Mouse (Mus musculus): ENCODE data around the gene Wipi1. TPM values are rescaled to one million over a fixed set of nuclear protein-coding genes. Genes with fewer than 3 reads are reported as not detected.

The Wipi1 gene
- polyA plus RNA-seq, 1 experiment from 2014 or later = 9.9 TPM

DNA sequence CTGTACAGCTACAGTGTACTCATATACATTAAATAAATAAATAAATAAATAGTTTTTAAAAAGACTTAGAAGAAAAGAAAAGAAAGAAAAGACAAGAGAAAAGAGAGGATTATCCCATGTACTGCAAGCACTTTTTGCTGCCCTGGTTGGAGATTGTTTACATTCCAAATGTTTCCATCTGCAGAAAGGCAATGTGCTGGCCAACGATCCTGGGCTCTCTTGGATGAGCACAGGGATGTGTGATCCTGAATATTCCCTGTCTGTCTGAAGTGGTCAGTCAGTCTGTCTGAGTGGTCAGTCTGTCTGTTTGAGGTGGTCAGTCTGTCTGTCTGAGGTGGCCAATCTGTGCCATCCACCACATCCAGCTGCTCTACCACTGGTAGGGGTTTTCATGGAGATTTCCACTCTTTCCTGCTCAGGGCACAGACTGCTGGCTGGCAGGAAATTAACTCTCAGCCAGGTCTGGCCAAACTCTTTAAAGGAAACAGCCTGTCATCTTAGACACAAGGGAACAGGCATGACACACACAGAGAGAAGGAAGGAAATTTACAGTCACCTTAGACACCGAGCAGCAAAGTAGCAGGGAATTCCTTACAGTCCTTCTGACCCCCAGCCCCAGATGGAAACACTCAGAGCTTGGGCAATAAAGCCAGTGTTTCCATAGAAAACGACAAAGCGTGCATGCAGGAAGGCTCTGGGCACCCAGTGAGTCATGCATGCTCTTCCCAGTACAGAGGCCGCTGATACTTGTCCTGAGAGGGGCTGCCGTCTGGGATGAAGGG is 18.4 kb downstream of the Wipi1 start:
- H3K4me1 ChIP-seq (ENCODE audit: control insufficient read depth, insufficient read depth, low read length) = no peaks in the 10 kb centered on the region
- no peak overlapping the region for H3K27ac ChIP-seq (replicated peaks; ENCODE audit: low read depth, low read length)
- H3K9me3 ChIP-seq (ENCODE audit: control insufficient read depth, low read length) = no peaks in the 10 kb centered on the region
- no peak overlapping the region for H3K4me2 ChIP-seq (ENCODE audit: low read length)
- no peak overlapping the region for H3K9ac ChIP-seq (replicated peaks; ENCODE audit: low read length)
- no peak overlapping the region for H3K4me3 ChIP-seq (replicated peaks; ENCODE audit: low read depth, low read length)
- no peak for DNase-seq
- ATAC-seq (ENCODE audit: low FRiP score, low TSS enrichment) = no peak
- H3K27me3 ChIP-seq (ENCODE audit: control insufficient read depth, insufficient read depth, low read length) = no peaks in the 10 kb centered on the region
- H3K36me3 ChIP-seq (ENCODE audit: control insufficient read depth, insufficient read depth, low read length) = no peaks in the 10 kb centered on the region
- WGBS = 83% methylated on average over 6 of the region's 6 CpGs

GRCm38 (mm10) chr11:109591511-109591910 is 20.3 kb downstream of the Wipi1 start:
- 85% methylated on average over 4 of the region's 4 CpGs for WGBS
- Histone ChIP-seq H3K4me2 (ENCODE audit: low read length) (no peak overlapping the region), H3K9me3 (ENCODE audit: control insufficient read depth, low read length) (no peaks in the 10 kb centered on the region), H3K36me3 (ENCODE audit: control insufficient read depth, insufficient read depth, low read length) (no peaks in the 10 kb centered on the region), H3K4me1 (ENCODE audit: control insufficient read depth, insufficient read depth, low read length) (no peaks in the 10 kb centered on the region), H3K27ac (replicated peaks; ENCODE audit: low read depth, low read length) (no peak overlapping the region), H3K27me3 (ENCODE audit: control insufficient read depth, insufficient read depth, low read length) (no peaks in the 10 kb centered on the region), H3K9ac (replicated peaks; ENCODE audit: low read length) (no peak overlapping the region), H3K4me3 (replicated peaks; ENCODE audit: low read depth, low read length) (no peak overlapping the region)
- ATAC-seq (ENCODE audit: low FRiP score, low TSS enrichment) = no peak
- DNase-seq = no peak

DNA sequence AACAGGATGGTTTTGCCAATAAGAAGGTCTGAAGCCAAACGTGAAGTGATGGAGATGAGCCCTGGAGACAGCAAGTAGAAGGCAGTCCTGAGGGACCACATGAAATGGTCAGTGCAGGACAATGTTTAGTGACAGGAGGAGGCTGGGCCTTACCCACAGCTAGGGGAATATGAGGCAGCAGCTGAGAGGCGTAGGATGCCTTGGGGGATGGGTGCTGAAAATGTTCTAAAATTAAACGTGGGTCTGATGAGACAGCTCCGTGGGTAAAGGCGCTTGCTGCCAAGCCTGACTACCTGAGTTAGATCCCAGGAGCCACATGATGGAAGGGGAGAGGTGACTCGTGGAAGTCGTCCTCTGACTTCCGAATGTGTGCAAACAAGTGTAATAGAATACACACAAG is 21.8 kb downstream of the Wipi1 start:
- ATAC-seq (ENCODE audit: low FRiP score, low TSS enrichment) (no peak), DNase-seq (no peak)
- WGBS = 89% methylated on average over 8 of the region's 8 CpGs
- Histone ChIP-seq H3K4me2 (ENCODE audit: low read length) (no peak overlapping the region), H3K27ac (replicated peaks; ENCODE audit: low read depth, low read length) (no peak overlapping the region), H3K4me1 (ENCODE audit: control insufficient read depth, insufficient read depth, low read length) (no peaks in the 10 kb centered on the region), H3K36me3 (ENCODE audit: control insufficient read depth, insufficient read depth, low read length) (no peaks in the 10 kb centered on the region), H3K9ac (replicated peaks; ENCODE audit: low read length) (no peak overlapping the region), H3K27me3 (ENCODE audit: control insufficient read depth, insufficient read depth, low read length) (no peaks in the 10 kb centered on the region), H3K4me3 (replicated peaks; ENCODE audit: low read depth, low read length) (no peak overlapping the region), H3K9me3 (ENCODE audit: control insufficient read depth, low read length) (no peaks in the 10 kb centered on the region)

DNA sequence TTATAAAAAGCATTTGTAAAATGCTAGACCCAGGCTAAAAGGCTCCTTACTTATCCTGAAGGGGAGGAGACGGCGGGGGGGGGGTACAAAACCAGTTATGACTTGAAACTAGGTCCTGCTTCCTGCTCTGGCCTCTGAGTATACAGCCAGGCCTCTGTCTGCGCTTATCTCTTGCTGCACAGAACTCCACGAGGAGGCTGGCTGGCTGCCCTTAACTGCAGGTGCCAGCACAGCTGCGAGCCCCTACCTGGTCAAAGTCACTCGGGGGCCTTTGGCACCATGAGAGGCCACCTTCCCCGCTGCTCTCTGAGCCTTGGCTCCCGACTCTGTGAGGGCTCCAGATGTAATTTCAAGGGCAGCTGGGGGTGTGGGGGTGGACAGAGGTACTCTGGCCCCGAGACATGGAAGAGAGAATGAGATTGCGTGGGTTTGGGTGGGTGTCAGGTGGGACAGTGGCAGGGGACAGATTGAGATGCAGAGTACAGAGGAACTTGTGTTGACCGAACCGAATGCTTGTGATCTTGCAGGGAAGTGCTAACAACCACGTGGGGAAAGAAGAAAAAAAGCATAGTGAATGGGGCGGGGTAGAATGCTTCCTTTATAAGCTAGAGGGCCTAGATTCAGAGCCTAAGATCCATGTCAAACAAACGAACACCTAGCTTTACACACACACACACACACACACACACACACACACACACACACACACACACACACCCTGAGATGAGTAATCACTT is 24.0 kb downstream of the Wipi1 start:
- no peaks in the 10 kb centered on the region for H3K27me3 ChIP-seq (ENCODE audit: control insufficient read depth, insufficient read depth, low read length)
- H3K9ac ChIP-seq (replicated peaks; ENCODE audit: low read length) = no peak overlapping the region
- H3K9me3 ChIP-seq (ENCODE audit: control insufficient read depth, low read length) = no peaks in the 10 kb centered on the region
- no peak overlapping the region for H3K4me3 ChIP-seq (replicated peaks; ENCODE audit: low read depth, low read length)
- no peak overlapping the region for H3K27ac ChIP-seq (replicated peaks; ENCODE audit: low read depth, low read length)
- H3K4me1 ChIP-seq (ENCODE audit: control insufficient read depth, insufficient read depth, low read length) = no peaks in the 10 kb centered on the region
- WGBS = 80% methylated on average over 15 of the region's 15 CpGs
- no peak for DNase-seq
- H3K4me2 ChIP-seq (ENCODE audit: low read length) = no peak overlapping the region
- ATAC-seq (ENCODE audit: low FRiP score, low TSS enrichment) = no peak
- no peaks in the 10 kb centered on the region for H3K36me3 ChIP-seq (ENCODE audit: control insufficient read depth, insufficient read depth, low read length)

GRCm38 (mm10) chr11:109587019-109587418 is 24.7 kb downstream of the Wipi1 start:
- Histone ChIP-seq H3K9ac (replicated peaks; ENCODE audit: low read length) (no peak overlapping the region), H3K4me1 (ENCODE audit: control insufficient read depth, insufficient read depth, low read length) (no peaks in the 10 kb centered on the region), H3K4me2 (ENCODE audit: low read length) (no peak overlapping the region), H3K4me3 (replicated peaks; ENCODE audit: low read depth, low read length) (no peak overlapping the region), H3K27ac (replicated peaks; ENCODE audit: low read depth, low read length) (no peak overlapping the region), H3K9me3 (ENCODE audit: control insufficient read depth, low read length) (no peaks in the 10 kb centered on the region), H3K36me3 (ENCODE audit: control insufficient read depth, insufficient read depth, low read length) (no peaks in the 10 kb centered on the region), H3K27me3 (ENCODE audit: control insufficient read depth, insufficient read depth, low read length) (no peaks in the 10 kb centered on the region)
- DNase-seq (no peak), ATAC-seq (ENCODE audit: low FRiP score, low TSS enrichment) (no peak)
- 66% methylated on average over 13 of the region's 13 CpGs for WGBS

GRCm38 (mm10) chr11:109586424-109586823 is 25.3 kb downstream of the Wipi1 start:
- no peaks in the 10 kb centered on the region for H3K9me3 ChIP-seq (ENCODE audit: control insufficient read depth, low read length)
- H3K36me3 ChIP-seq (ENCODE audit: control insufficient read depth, insufficient read depth, low read length) = no peaks in the 10 kb centered on the region
- WGBS = 90% methylated on average over 2 of the region's 2 CpGs
- no peak overlapping the region for H3K4me3 ChIP-seq (replicated peaks; ENCODE audit: low read depth, low read length)
- ATAC-seq (ENCODE audit: low FRiP score, low TSS enrichment) (no peak), DNase-seq (no peak)
- H3K4me1 ChIP-seq (ENCODE audit: control insufficient read depth, insufficient read depth, low read length) = no peaks in the 10 kb centered on the region
- H3K27ac ChIP-seq (replicated peaks; ENCODE audit: low read depth, low read length) = no peak overlapping the region
- H3K9ac ChIP-seq (replicated peaks; ENCODE audit: low read length) = no peak overlapping the region
- no peaks in the 10 kb centered on the region for H3K27me3 ChIP-seq (ENCODE audit: control insufficient read depth, insufficient read depth, low read length)
- no peak overlapping the region for H3K4me2 ChIP-seq (ENCODE audit: low read length)

GRCm38 (mm10) chr11:109584843-109585713 is 26.7 kb downstream of the Wipi1 start:
- ATAC-seq (ENCODE audit: low FRiP score, low TSS enrichment) (0 out of 2 replicates have a peak, but pooled peaks have one; percentile 48), DNase-seq (peak; percentile 90)
- WGBS = 45% methylated on average over 11 of the region's 11 CpGs

GRCm38 (mm10) chr11:109583986-109584385 is 27.8 kb downstream of the Wipi1 start:
- no peak overlapping the region for H3K27ac ChIP-seq (replicated peaks; ENCODE audit: low read depth, low read length)
- H3K27me3 ChIP-seq (ENCODE audit: control insufficient read depth, insufficient read depth, low read length) = no peaks in the 10 kb centered on the region
- WGBS = 80% methylated on average over 14 of the region's 14 CpGs
- DNase-seq (no peak), ATAC-seq (ENCODE audit: low FRiP score, low TSS enrichment) (no peak)
- no peak overlapping the region for H3K9ac ChIP-seq (replicated peaks; ENCODE audit: low read length)
- H3K9me3 ChIP-seq (ENCODE audit: control insufficient read depth, low read length) = no peaks in the 10 kb centered on the region
- H3K4me3 ChIP-seq (replicated peaks; ENCODE audit: low read depth, low read length) = no peak overlapping the region
- no peaks in the 10 kb centered on the region for H3K36me3 ChIP-seq (ENCODE audit: control insufficient read depth, insufficient read depth, low read length)
- H3K4me1 ChIP-seq (ENCODE audit: control insufficient read depth, insufficient read depth, low read length) = no peaks in the 10 kb centered on the region
- H3K4me2 ChIP-seq (ENCODE audit: low read length) = no peak overlapping the region

More at GRCm38 (mm10) chr11:109584843-109585713, 26.7 kb downstream of the Wipi1 start:
- Histone ChIP-seq H3K4me1 (ENCODE audit: control insufficient read depth, insufficient read depth, low read length) (no peaks in the 10 kb centered on the region), H3K27me3 (ENCODE audit: control insufficient read depth, insufficient read depth, low read length) (no peaks in the 10 kb centered on the region), H3K9me3 (ENCODE audit: control insufficient read depth, low read length) (no peaks in the 10 kb centered on the region), H3K27ac (replicated peaks; ENCODE audit: low read depth, low read length) (no peak overlapping the region), H3K36me3 (ENCODE audit: control insufficient read depth, insufficient read depth, low read length) (no peaks in the 10 kb centered on the region), H3K4me2 (ENCODE audit: low read length) (no peak overlapping the region), H3K4me3 (replicated peaks; ENCODE audit: low read depth, low read length) (no peak overlapping the region), H3K9ac (replicated peaks; ENCODE audit: low read length) (no peak overlapping the region)
